Mouse (Mus musculus) intestine, embryonic 15.5 days (tissue): Measurements from ENCODE around the gene Dgkh. TPM values are rescaled to one million over a fixed set of nuclear protein-coding genes. Genes with fewer than 3 reads are reported as not detected.

Experiments
- ATAC-seq: fragments of 200-750 bp; cut with Nextera tagmentation; 2 replicates; pipeline ENCODE4 v1.8.0; 2017; ENCODE audit warnings: moderate TSS enrichment, moderate library complexity
- H3K27ac ChIP-seq: fragments of 300-500 bp; sonication (generic); 2 replicates; pipeline ENCODE4 v1.5.1; 2015; ENCODE audit warnings: mild to moderate bottlenecking, inconsistent platforms
- H3K27me3 ChIP-seq: fragments of 300-500 bp; sonication (generic); replicated peaks from 2 replicates; pipeline ENCODE4 v1.6.1; 2015; ENCODE audit warnings: inconsistent platforms
- H3K36me3 ChIP-seq: fragments of 300-500 bp; sonication (generic); 2 replicates; pipeline ENCODE4 v1.6.1; 2015; ENCODE audit warnings: inconsistent platforms
- H3K4me1 ChIP-seq: fragments of 300-500 bp; sonication (generic); replicated peaks from 2 replicates; pipeline ENCODE4 v1.6.1; 2015; ENCODE audit warnings: inconsistent platforms
- H3K4me2 ChIP-seq: fragments of 300-500 bp; sonication (generic); replicated peaks from 2 replicates; pipeline ENCODE4 v1.6.1; 2015; ENCODE audit warnings: mild to moderate bottlenecking, inconsistent platforms
- H3K4me3 ChIP-seq: fragments of 300-500 bp; sonication (generic); replicated peaks from 2 replicates; pipeline ENCODE4 v1.5.1; 2015; ENCODE audit warnings: inconsistent platforms
- H3K9ac ChIP-seq: fragments of 300-500 bp; sonication (generic); 2 replicates; pipeline ENCODE4 v1.6.1; 2015; ENCODE audit warnings: inconsistent platforms
- H3K9me3 ChIP-seq: fragments of 300-500 bp; sonication (generic); 2 replicates; pipeline ENCODE4 v1.6.1; 2016; ENCODE audit warnings: inconsistent platforms
- WGBS: fragments of 180-500 bp; shearing (Covaris S2); methylation state at CpG from one replicate; pipeline ENCODE4 v1.1.7; 2015; 5-methylcytosine and 5-hydroxymethylcytosine counted together
- polyA plus RNA-seq: library from polyadenylated mRNA; unstranded; fragments of >200 nt; fragmentation: Nextera tagmentation; extraction: Ambion mirVana; gene quantifications from 2 replicates; pipeline ENCODE4 v1.2.1, GENCODE M21; 2015

Dgkh gene
- 0.85 and 1.2 TPM in 2 replicates for polyA plus RNA-seq

DNA sequence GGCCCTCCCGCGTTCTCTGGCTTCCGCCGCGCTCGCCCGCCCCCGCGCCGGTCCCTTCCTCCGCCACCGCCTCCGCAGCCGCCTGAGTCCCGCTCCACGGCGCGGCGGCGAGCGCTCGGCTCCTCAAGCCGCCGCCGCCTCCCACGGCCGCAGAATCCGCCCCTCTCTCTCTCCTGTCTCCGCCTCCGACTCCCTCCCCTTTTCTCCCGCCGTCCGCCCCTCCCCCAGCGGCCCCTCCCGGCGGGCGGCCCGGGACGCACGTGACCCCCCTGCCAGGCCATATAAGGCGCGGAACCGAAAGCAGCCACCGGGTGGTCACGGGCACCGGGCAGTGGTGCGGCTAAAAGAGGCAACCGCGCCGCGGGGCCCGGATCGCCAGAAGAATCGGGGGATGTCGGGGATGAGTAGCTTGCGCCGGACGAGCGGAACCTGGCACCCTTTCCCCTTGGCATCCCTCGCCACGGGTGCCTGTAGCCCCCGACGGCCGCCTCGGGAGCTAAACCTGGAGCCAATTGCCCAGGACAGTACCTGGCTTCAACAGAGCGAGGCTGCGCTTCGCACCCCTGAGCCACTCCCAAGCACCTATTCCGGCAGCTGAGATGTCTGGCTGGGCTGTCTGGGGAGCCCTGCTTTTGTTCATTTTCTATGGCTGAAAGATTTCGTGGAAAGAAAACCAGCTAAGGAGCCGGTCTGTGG, at the start of gene Dgkh:
Gene Dgkh, minus strand, starts transcription at position 160 of the 696 bp plus-strand sequence.
- H3K9ac ChIP-seq = peak within 1 kb of the TSS; percentile 75
- under 1% methylated on average over 64 of the region's 71 CpGs for whole genome bisulfite sequencing
- peak; percentile 96 for ATAC-seq
- peak within 1 kb of the TSS; percentile 98 for H3K4me2 ChIP-seq
- peak within 1 kb of the TSS; percentile 86 for H3K4me3 ChIP-seq
- no peaks in the 10 kb centered on the region for H3K27me3 ChIP-seq
- no peaks in the 10 kb centered on the region for H3K9me3 ChIP-seq
- H3K36me3 ChIP-seq = no peaks in the 10 kb centered on the region
- H3K27ac ChIP-seq = peak within 1 kb of the TSS; percentile 77
- peaks cover 10% of the 10 kb centered on the region; the same call in 1 of the 2 replicates for H3K4me1 ChIP-seq

DNA sequence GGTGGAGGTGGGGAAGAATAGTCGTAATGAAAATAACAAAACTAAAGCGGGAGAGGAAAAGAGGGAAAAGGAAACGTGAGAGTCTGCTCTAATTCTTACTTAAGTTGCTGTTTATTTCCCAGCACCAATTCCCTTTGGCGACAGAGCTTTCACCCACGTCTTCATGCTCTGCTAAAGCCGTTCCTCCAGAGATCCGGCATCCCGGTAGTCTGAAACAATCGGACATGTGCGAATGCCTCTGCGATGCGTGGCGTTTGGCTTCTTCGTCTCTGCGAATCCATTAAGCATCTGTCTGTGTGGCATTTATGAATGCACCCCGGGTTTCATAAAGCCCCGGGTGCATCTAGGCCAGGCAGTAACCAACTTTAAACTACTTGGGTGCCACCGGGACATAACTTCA, 44.6 kb upstream of the Dgkh start:
- no peaks in the 10 kb centered on the region for H3K36me3 ChIP-seq
- no peak overlapping the region for H3K27ac ChIP-seq
- no peak overlapping the region for H3K4me3 ChIP-seq
- no peak for ATAC-seq
- H3K4me2 ChIP-seq = peak overlapping the region; percentile 12; the same call in 1 of the 2 replicates
- no peaks in the 10 kb centered on the region for H3K4me1 ChIP-seq
- no peak overlapping the region for H3K9ac ChIP-seq
- H3K9me3 ChIP-seq = no peaks in the 10 kb centered on the region
- 55% methylated on average over 18 of the region's 18 CpGs for WGBS
- H3K27me3 ChIP-seq = no peaks in the 10 kb centered on the region

DNA sequence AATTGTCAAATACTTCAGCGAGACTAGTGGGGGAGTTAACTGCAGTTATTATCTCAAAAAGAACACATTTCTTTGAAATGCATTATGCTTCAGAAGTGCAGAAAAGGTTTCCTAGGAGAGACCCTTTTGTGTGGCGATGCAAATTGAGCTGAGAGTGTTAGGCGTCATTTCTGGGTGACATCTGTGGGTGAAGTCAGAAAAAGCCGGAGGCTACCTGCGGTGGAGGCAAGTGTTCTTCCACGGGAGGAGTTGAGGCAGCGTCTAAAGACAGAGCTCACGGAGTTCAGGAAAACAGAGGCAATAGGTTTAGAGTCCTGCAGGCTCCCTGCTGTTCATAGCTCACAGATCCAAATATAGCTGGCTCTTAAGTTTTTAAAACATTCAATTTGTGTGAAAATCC, 44.1 kb upstream of the Dgkh start:
- Histone ChIP-seq H3K36me3 (no peaks in the 10 kb centered on the region), H3K27ac (no peak overlapping the region), H3K9ac (no peak overlapping the region), H3K4me3 (no peak overlapping the region), H3K4me1 (no peaks in the 10 kb centered on the region), H3K4me2 (peak overlapping the region; percentile 12; the same call in 1 of the 2 replicates), H3K9me3 (no peaks in the 10 kb centered on the region), H3K27me3 (no peaks in the 10 kb centered on the region)
- no peak for ATAC-seq
- 41% methylated on average over 8 of the region's 8 CpGs for WGBS

DNA sequence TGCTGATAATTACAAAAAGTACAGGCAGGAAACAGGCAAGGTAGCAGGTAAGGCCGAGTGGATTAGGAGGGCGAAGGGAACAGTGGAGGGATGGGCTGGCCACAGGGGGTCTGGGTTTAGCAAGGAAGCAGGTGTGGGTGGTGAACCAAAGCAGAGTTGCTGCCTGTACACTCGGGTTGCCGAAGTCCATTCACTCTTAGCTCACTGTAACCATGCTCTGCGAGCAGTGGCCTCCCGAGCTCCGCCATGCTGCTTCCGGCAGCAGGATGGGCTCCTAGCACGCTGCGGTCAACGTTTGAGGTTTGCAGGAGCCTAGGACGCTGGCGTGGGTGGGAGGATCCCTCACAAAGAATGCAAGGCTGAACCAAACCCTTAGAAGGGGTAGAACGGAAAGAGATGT, 43.1 kb upstream of the Dgkh start:
- no peaks in the 10 kb centered on the region for H3K27me3 ChIP-seq
- H3K9ac ChIP-seq = no peak overlapping the region
- no peak overlapping the region for H3K4me3 ChIP-seq
- H3K27ac ChIP-seq = no peak overlapping the region
- H3K4me1 ChIP-seq = no peaks in the 10 kb centered on the region
- H3K9me3 ChIP-seq = no peaks in the 10 kb centered on the region
- WGBS = 69% methylated on average over 14 of the region's 14 CpGs
- H3K4me2 ChIP-seq = no peak overlapping the region
- ATAC-seq = no peak
- H3K36me3 ChIP-seq = no peaks in the 10 kb centered on the region

DNA sequence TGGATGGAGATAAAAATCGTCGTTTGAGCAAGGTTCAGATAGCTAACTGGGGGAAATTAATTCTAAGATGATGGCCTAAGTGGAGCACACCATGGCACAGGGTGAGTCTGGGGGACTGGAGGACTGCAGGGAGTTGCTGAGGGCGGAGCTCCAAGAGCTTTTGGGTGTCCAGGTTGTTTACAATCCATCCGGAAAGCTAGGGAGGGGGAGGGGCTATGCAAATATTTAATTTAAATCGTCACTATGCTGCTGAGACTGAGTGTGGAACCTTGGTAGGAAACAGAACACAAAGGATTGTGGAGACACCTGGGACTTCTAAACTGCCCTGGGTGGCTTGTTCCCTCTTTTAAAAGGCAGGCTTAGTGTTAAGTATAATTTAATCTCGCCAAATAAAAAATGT, 42.6 kb upstream of the Dgkh start:
- no peak overlapping the region for H3K27ac ChIP-seq
- 45% methylated on average over 6 of the region's 6 CpGs for WGBS
- H3K9me3 ChIP-seq = no peaks in the 10 kb centered on the region

DNA sequence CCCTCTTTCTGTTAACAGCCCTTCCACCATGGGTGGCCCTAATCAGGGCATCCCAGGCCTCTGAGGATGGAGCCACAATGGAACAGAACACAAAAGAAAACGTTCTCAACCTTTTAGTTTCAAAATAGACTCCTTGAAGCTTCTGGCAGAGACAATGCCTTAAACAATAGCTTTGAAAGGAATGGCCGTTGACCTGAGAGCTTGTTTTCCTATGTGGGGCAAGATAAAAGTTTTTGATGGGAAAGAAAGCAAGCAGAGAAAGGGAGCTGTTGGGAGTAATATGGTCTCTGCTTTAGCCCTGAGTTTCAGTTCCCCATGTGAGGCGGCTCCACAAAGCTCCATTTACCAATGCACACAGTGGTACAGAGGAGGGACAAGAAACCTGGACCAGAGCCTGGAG, 37.9 kb upstream of the Dgkh start:
- ATAC-seq = no peak

More for the DNA sequence above, 42.6 kb upstream of the Dgkh start:
- Histone ChIP-seq H3K27me3 (no peaks in the 10 kb centered on the region), H3K4me3 (no peak overlapping the region), H3K9ac (no peak overlapping the region), H3K4me2 (no peak overlapping the region), H3K36me3 (no peaks in the 10 kb centered on the region), H3K4me1 (no peaks in the 10 kb centered on the region)
- no peak for ATAC-seq

DNA sequence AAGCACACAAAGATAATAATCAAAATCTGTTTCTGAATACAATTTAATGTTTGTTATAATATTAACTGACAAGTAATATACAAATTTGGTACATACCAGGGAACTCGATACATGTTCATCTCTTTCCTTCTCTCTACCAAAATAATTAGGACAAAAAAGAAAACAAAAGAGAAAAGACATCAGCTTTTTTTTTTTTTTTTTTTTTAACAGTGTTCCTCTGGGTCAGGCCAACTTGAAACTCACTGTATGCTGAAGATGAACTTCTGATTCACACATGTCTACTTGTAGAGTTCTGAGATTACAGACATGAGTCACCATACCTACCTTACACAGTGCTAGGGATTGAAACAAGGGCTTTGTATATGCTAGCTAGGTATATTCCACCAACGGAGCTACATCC, 28.5 kb upstream of the Dgkh start:
- Histone ChIP-seq H3K4me1 (no peaks in the 10 kb centered on the region), H3K4me3 (no peak overlapping the region), H3K9me3 (no peaks in the 10 kb centered on the region), H3K4me2 (no peak overlapping the region), H3K27me3 (no peaks in the 10 kb centered on the region), H3K9ac (no peak overlapping the region), H3K27ac (no peak overlapping the region), H3K36me3 (no peaks in the 10 kb centered on the region)
- ATAC-seq = no peak
- WGBS = 88% methylated on average over 2 of the region's 2 CpGs

More for the DNA sequence above, 37.9 kb upstream of the Dgkh start:
- Histone ChIP-seq H3K4me3 (no peak overlapping the region), H3K36me3 (no peaks in the 10 kb centered on the region), H3K4me2 (no peak overlapping the region), H3K9me3 (no peaks in the 10 kb centered on the region), H3K27me3 (no peaks in the 10 kb centered on the region), H3K9ac (no peak overlapping the region), H3K4me1 (no peaks in the 10 kb centered on the region), H3K27ac (no peak overlapping the region)
- 48% methylated on average over 3 of the region's 3 CpGs for WGBS

DNA sequence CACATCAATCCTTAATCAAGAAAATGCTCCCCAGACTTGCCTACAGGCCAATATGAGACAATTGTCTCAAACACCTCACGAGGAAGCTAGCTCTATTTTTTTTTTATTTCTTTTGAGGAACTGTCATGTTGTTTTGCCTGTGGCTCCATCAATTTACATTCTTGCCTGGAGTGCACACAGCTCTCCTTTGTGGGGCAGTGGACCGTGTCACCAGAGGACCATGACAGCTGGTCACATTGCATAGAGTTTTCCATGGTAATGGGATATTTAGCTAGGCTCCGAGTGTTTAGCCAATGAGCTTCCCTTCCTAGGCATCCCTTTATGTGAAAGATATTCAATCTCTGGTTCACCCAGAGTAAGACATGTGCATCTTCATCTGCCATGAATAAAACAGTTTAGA, 26.9 kb upstream of the Dgkh start:
- no peak for ATAC-seq
- no peak overlapping the region for H3K9ac ChIP-seq
- 75% methylated on average over 3 of the region's 3 CpGs for WGBS
- no peak overlapping the region for H3K4me2 ChIP-seq
- H3K4me1 ChIP-seq = no peaks in the 10 kb centered on the region
- H3K36me3 ChIP-seq = no peaks in the 10 kb centered on the region
- no peak overlapping the region for H3K27ac ChIP-seq
- no peaks in the 10 kb centered on the region for H3K9me3 ChIP-seq
- no peaks in the 10 kb centered on the region for H3K27me3 ChIP-seq
- no peak overlapping the region for H3K4me3 ChIP-seq

DNA sequence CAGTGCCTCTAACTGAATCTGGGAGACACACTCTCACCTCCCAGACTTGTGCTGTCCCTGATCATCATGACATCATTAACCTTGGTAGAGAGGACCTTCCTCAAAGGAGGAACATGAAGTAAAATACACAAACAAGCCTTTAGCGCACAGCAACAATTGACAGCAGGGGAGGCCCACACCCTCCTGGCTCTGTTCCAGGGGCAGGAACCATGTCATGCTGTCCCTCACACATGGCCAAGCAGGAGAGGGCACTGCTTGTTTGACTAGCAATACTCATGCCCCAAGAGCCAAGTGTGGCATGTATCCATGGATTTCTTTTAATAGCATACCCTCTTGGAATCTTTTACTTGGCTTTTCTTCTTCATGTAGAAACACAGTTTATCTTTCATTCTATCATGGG, 22.7 kb upstream of the Dgkh start:
- Histone ChIP-seq H3K4me3 (no peak overlapping the region), H3K4me2 (no peak overlapping the region), H3K9me3 (no peaks in the 10 kb centered on the region), H3K27me3 (no peaks in the 10 kb centered on the region), H3K27ac (no peak overlapping the region), H3K36me3 (no peaks in the 10 kb centered on the region), H3K9ac (no peak overlapping the region), H3K4me1 (no peaks in the 10 kb centered on the region)
- WGBS = 81% methylated on average over 1 of the region's 1 CpGs
- ATAC-seq = no peak

DNA sequence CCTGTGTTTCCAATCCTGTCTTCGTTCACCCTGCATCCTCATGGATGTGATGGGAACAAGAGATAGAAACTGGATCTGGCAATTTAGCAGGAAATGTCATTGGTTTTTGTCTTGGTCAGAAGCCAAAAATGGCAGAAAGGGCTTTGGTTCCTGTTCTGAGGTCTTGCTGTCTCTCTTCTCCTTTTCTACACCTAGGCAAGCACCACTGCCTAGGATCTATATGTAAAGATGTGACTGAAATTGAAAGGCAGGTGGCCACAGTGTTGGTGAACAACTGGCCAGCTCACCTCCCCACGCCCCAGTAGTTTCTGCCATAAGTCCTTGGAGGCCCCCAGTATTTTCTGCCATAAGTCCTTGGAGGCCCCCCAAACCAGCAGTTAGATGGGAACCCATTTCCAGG, 16.1 kb upstream of the Dgkh start:
- no peak for ATAC-seq
- H3K36me3 ChIP-seq = no peaks in the 10 kb centered on the region
- H3K9me3 ChIP-seq = no peaks in the 10 kb centered on the region
- no peak overlapping the region for H3K4me3 ChIP-seq
- no peak overlapping the region for H3K4me2 ChIP-seq
- H3K9ac ChIP-seq = no peak overlapping the region
- no peaks in the 10 kb centered on the region for H3K27me3 ChIP-seq
- 88% methylated on average over 2 of the region's 2 CpGs for WGBS
- no peaks in the 10 kb centered on the region for H3K4me1 ChIP-seq
- no peak overlapping the region for H3K27ac ChIP-seq

DNA sequence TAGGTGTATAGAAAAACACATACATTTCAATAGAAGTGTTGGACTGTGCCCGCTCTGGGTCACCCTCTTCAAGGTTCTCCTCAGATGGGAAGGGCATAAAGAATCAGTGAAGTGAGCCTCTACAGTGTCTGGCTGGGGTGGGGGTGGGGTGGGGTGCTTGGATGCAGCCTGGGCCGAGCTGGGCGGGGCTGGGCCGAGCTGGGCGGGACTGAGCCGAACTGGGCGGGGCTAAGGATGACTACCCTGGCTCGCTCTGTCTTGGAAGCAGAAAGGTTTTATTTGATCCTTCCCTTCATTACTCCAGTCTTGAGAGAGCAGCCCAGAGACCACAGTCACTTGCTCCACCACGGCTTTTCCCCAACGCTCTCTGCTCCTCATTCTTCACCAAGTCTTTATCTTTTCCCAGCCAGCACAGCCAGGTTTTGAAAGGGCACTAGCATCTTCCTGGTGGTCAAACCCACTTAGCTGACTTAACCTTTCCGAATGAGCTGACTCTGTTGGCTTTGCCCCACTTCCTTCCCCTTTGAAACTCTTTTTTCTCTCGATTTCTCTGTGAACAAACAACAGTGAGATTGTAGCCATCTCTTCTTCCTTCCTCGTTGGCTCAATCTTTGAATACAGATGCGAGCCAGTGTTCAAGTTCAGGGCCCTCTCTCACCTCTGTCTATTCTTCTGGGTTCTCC, 15.5 kb upstream of the Dgkh start:
- no peak overlapping the region for H3K27ac ChIP-seq
- no peaks in the 10 kb centered on the region for H3K9me3 ChIP-seq
- no peak overlapping the region for H3K9ac ChIP-seq
- no peaks in the 10 kb centered on the region for H3K4me1 ChIP-seq
- no peaks in the 10 kb centered on the region for H3K36me3 ChIP-seq
- WGBS = 52% methylated on average over 14 of the region's 14 CpGs
- no peaks in the 10 kb centered on the region for H3K27me3 ChIP-seq
- no peak overlapping the region for H3K4me2 ChIP-seq
- ATAC-seq = no peak
- no peak overlapping the region for H3K4me3 ChIP-seq

DNA sequence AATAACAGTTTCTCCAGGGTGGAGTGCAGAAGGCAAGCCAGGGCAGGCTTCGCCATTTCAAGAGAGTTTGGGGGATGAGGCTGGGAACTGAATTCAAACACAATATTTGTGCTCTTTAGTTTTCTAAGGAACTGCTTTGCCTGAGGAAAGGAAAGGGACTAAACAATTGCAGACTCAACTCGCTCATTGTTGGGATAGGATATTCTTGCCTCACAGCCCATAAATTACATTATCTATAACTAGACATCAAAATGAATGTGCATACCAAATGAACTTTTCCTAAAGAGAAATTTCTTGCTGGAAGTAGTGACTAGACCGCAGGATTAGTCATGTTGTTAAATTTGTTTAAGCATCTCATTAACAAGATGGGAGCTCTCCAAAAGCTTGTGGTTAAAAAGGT, 14.9 kb upstream of the Dgkh start:
- H3K4me3 ChIP-seq = no peak overlapping the region
- H3K9me3 ChIP-seq = no peaks in the 10 kb centered on the region
- no peaks in the 10 kb centered on the region for H3K36me3 ChIP-seq
- 91% methylated on average over 3 of the region's 3 CpGs for WGBS
- no peak overlapping the region for H3K4me2 ChIP-seq
- ATAC-seq = no peak
- H3K27me3 ChIP-seq = no peaks in the 10 kb centered on the region
- H3K27ac ChIP-seq = no peak overlapping the region
- H3K9ac ChIP-seq = no peak overlapping the region
- H3K4me1 ChIP-seq = no peaks in the 10 kb centered on the region

DNA sequence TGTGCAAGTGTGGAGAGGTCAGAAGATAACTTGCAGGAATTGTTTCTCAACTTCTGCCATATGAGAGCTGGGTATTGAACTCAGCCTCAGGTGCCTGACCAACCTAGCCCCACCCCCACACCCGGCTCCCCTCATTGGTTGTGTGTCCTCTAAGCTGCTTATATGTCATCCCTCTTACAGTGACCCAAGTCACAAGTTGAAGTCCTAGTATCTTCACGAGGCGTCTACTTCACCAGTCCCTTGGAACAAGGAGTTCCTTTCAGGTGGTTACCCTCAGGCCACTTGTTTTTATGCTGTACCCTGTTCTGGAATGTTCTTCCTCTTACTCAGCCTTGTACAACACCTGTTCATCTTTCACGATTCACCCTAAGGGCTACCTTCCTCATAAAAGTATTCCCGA, 2.0 kb upstream of the Dgkh start:
- Histone ChIP-seq H3K4me2 (no peak overlapping the region), H3K4me1 (peaks cover 10% of the 10 kb centered on the region; the same call in 1 of the 2 replicates), H3K36me3 (no peaks in the 10 kb centered on the region), H3K27ac (no peak overlapping the region), H3K9ac (no peak overlapping the region), H3K4me3 (no peak overlapping the region), H3K9me3 (no peaks in the 10 kb centered on the region), H3K27me3 (no peaks in the 10 kb centered on the region)
- no peak for ATAC-seq
- 58% methylated on average over 5 of the region's 5 CpGs for whole genome bisulfite sequencing
